Mouse (Mus musculus): ENCODE measurements around the gene Strada. TPM values are rescaled to one million over a fixed set of nuclear protein-coding genes. Genes with fewer than 3 reads are reported as not detected.
A peak's percentile ranks its signal among the peaks of the same experiment; 100 is the strongest.
"Not testable (repeated sequence)": the region's sequence is repeated elsewhere in the genome, so short reads cannot be mapped to it uniquely, and the experiment has no call there.

Gene Strada
- polyA plus RNA-seq (2012; rRNA removed): 32.6 and 36.7 TPM in 2 replicates

DNA sequence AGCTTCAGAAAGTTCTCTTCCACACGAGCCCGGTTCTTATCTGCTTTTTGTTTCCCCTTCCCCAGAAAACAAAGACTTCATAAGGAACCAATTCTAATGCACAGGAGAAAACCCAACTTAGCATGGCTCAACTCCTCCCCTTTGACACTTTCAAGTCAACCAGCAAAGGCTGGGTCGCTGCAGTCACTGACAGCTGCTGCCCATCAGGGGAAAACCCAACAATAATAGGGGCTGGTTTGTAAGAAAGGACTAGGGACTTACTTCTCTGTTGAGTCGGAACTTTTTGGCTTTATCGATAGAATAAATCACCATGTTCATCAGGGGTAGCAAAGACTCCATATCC is at the start of gene Strada:
Strada (minus strand) TSS at position 46 of the 343 bp plus-strand sequence.
- no peak for TF ChIP-seq CTCF (IDR thresholded peaks at IDR 0.05; ENCODE audit: extremely low read depth, insufficient read depth, insufficient read length, insufficient replicate concordance)
- TF ChIP-seq POLR2A (IDR thresholded peaks at IDR 0.05; ENCODE audit: low read depth, low read length): no peak
- WGBS: 15% methylated on average over 5 of the region's 5 CpGs
- Histone ChIP-seq H3K27ac (ENCODE audit: insufficient read depth, low read length) (peak within 1 kb of the TSS; percentile 66), H3K36me3 (ENCODE audit: control insufficient read depth, insufficient read depth, low read length) (peaks cover 19% of the 10 kb centered on the region), H3K4me3 (ENCODE audit: extremely low read depth, insufficient read depth, insufficient read length) (peak within 1 kb of the TSS; percentile 25; the same call in 1 of the 2 replicates), H3K27me3 (ENCODE audit: control insufficient read depth, insufficient read depth, low read length) (no peaks in the 10 kb centered on the region), H3K4me1 (ENCODE audit: control insufficient read depth, insufficient read depth, insufficient read length) (peaks cover 13% of the 10 kb centered on the region)
- peak in 1 of 2 experiments; percentile 23 for DNase-seq (ENCODE audit: low read depth in 1 of 2, low spot score in 2 of 2)

GRCm38 (mm10) chr11:106249326-106249725 is 47.4 kb upstream of the Strada start:
- Histone ChIP-seq H3K4me1 (ENCODE audit: control insufficient read depth, insufficient read depth, insufficient read length) (no peaks in the 10 kb centered on the region), H3K27ac (ENCODE audit: insufficient read depth, low read length) (no peak overlapping the region), H3K4me3 (ENCODE audit: extremely low read depth, insufficient read depth, insufficient read length) (no peak overlapping the region), H3K27me3 (ENCODE audit: control insufficient read depth, insufficient read depth, low read length) (no peaks in the 10 kb centered on the region), H3K36me3 (ENCODE audit: control insufficient read depth, insufficient read depth, low read length) (peaks cover 66% of the 10 kb centered on the region)
- no peak for TF ChIP-seq POLR2A (IDR thresholded peaks at IDR 0.05; ENCODE audit: low read depth, low read length)
- TF ChIP-seq CTCF (IDR thresholded peaks at IDR 0.05; ENCODE audit: extremely low read depth, insufficient read depth, insufficient read length, insufficient replicate concordance): no peak
- no peak for DNase-seq (ENCODE audit: low read depth in 1 of 2, low spot score in 2 of 2)
- WGBS: 94% methylated on average over 7 of the region's 7 CpGs

GRCm38 (mm10) chr11:106246834-106247233 is 44.9 kb upstream of the Strada start:
- TF ChIP-seq CTCF (IDR thresholded peaks at IDR 0.05; ENCODE audit: extremely low read depth, insufficient read depth, insufficient read length, insufficient replicate concordance) (no peak), POLR2A (IDR thresholded peaks at IDR 0.05; ENCODE audit: low read depth, low read length) (no peak)
- H3K4me3 ChIP-seq (ENCODE audit: extremely low read depth, insufficient read depth, insufficient read length): no peak overlapping the region
- no peak overlapping the region for H3K27ac ChIP-seq (ENCODE audit: insufficient read depth, low read length)
- DNase-seq (ENCODE audit: low read depth in 1 of 2, low spot score in 2 of 2): no peak
- WGBS: 96% methylated on average over 1 of the region's 1 CpGs
- no peaks in the 10 kb centered on the region for H3K4me1 ChIP-seq (ENCODE audit: control insufficient read depth, insufficient read depth, insufficient read length)
- H3K36me3 ChIP-seq (ENCODE audit: control insufficient read depth, insufficient read depth, low read length): peaks cover 72% of the 10 kb centered on the region
- no peaks in the 10 kb centered on the region for H3K27me3 ChIP-seq (ENCODE audit: control insufficient read depth, insufficient read depth, low read length)

GRCm38 (mm10) chr11:106233978-106234377 is 32.0 kb upstream of the Strada start:
- not testable (repeated sequence) for H3K27me3 ChIP-seq (ENCODE audit: control insufficient read depth, insufficient read depth, low read length); H3K4me1 ChIP-seq (ENCODE audit: control insufficient read depth, insufficient read depth, insufficient read length); H3K27ac ChIP-seq (ENCODE audit: insufficient read depth, low read length); DNase-seq (ENCODE audit: low read depth in 1 of 2, low spot score in 2 of 2); H3K4me3 ChIP-seq (ENCODE audit: extremely low read depth, insufficient read depth, insufficient read length)
- 88% methylated on average over 8 of the region's 8 CpGs for WGBS
- H3K36me3 ChIP-seq (ENCODE audit: control insufficient read depth, insufficient read depth, low read length): peaks cover 30% of the 10 kb centered on the region

- peaks cover 10% of the 10 kb centered on the region for H3K36me3 ChIP-seq (ENCODE audit: control insufficient read depth, insufficient read depth, low read length)
- no peak for DNase-seq (ENCODE audit: low read depth in 1 of 2, low spot score in 2 of 2)
- TF ChIP-seq CTCF (IDR thresholded peaks at IDR 0.05; ENCODE audit: extremely low read depth, insufficient read depth, insufficient read length, insufficient replicate concordance): no peak
- no peak for TF ChIP-seq POLR2A (IDR thresholded peaks at IDR 0.05; ENCODE audit: low read depth, low read length)
- no peak overlapping the region for H3K4me3 ChIP-seq (ENCODE audit: extremely low read depth, insufficient read depth, insufficient read length)
- H3K27me3 ChIP-seq (ENCODE audit: control insufficient read depth, insufficient read depth, low read length): no peaks in the 10 kb centered on the region
- 87% methylated on average over 3 of the region's 3 CpGs for WGBS
- H3K27ac ChIP-seq (ENCODE audit: insufficient read depth, low read length): no peak overlapping the region
- H3K4me1 ChIP-seq (ENCODE audit: control insufficient read depth, insufficient read depth, insufficient read length): no peaks in the 10 kb centered on the region; the same call in none of the 2 replicates
These were observed 18.6 kb upstream of the Strada start for GRCm38 (mm10) chr11:106220603-106221002.

- under 1% methylated on average over 70 of the region's 70 CpGs for WGBS
- H3K36me3 ChIP-seq (ENCODE audit: control insufficient read depth, insufficient read depth, low read length): peaks cover 3% of the 10 kb centered on the region; the same call in 1 of the 2 replicates
- peak within 1 kb of the TSS; percentile 97 for H3K4me3 ChIP-seq (ENCODE audit: extremely low read depth, insufficient read depth, insufficient read length)
- peak; percentile 53 for TF ChIP-seq POLR2A (IDR thresholded peaks at IDR 0.05; ENCODE audit: low read depth, low read length)
- TF ChIP-seq CTCF (IDR thresholded peaks at IDR 0.05; ENCODE audit: extremely low read depth, insufficient read depth, insufficient read length, insufficient replicate concordance): no peak
- DNase-seq (ENCODE audit: low read depth in 1 of 2, low spot score in 2 of 2): peak; percentile 87 to 92
- peaks cover 6% of the 10 kb centered on the region for H3K4me1 ChIP-seq (ENCODE audit: control insufficient read depth, insufficient read depth, insufficient read length)
- no peaks in the 10 kb centered on the region for H3K27me3 ChIP-seq (ENCODE audit: control insufficient read depth, insufficient read depth, low read length)
- H3K27ac ChIP-seq (ENCODE audit: insufficient read depth, low read length): peak within 1 kb of the TSS; percentile 97
These were observed 14.9 kb upstream of the Strada start, which contains the start of gene Ddx42 for GRCm38 (mm10) chr11:106216730-106217490. Gene Ddx42, plus strand, starts transcription at chr11:106216926.

Measured in spleen, adult 2 months (tissue).